Mouse (Mus musculus) hindbrain, embryonic 12.5 days (tissue): Measurements from ENCODE around the gene Camta1. TPM values are rescaled to one million over a fixed set of nuclear protein-coding genes. Genes with fewer than 3 reads are reported as not detected.

Experiments used
- ATAC-seq: fragments of 200-750 bp; cut with Nextera tagmentation; 2 replicates; pipeline ENCODE4 v1.8.0; 2017; ENCODE audit warnings: moderate TSS enrichment; ENCODE audit not compliant: low FRiP score
- H3K27ac ChIP-seq: fragments of 300-500 bp; sonication (generic); 2 replicates; pipeline ENCODE4 v1.5.1; 2016; ENCODE audit warnings: mild to moderate bottlenecking
- H3K27me3 ChIP-seq: fragments of 300-500 bp; sonication (generic); 2 replicates; pipeline ENCODE4 v1.6.1; 2016; ENCODE audit warnings: mild to moderate bottlenecking
- H3K36me3 ChIP-seq: fragments of 300-500 bp; sonication (generic); 2 replicates; pipeline ENCODE4 v1.6.1; 2016; ENCODE audit warnings: mild to moderate bottlenecking
- H3K4me1 ChIP-seq: fragments of 300-500 bp; sonication (generic); 2 replicates; pipeline ENCODE4 v1.6.1; 2016
- H3K4me2 ChIP-seq: fragments of 300-500 bp; sonication (generic); replicated peaks from 2 replicates; pipeline ENCODE4 v1.6.1; 2016; ENCODE audit warnings: mild to moderate bottlenecking
- H3K4me3 ChIP-seq: fragments of 300-500 bp; sonication (generic); 2 replicates; pipeline ENCODE4 v1.5.1; 2016; ENCODE audit warnings: mild to moderate bottlenecking
- H3K9ac ChIP-seq: fragments of 300-500 bp; sonication (generic); 2 replicates; pipeline ENCODE4 v1.6.1; 2016; ENCODE audit warnings: mild to moderate bottlenecking, moderate library complexity
- H3K9me3 ChIP-seq: fragments of 300-500 bp; sonication (generic); replicated peaks from 2 replicates; pipeline ENCODE4 v1.6.1; 2016; ENCODE audit warnings: mild to moderate bottlenecking
- WGBS: fragments of 180-500 bp; shearing (Covaris S2); methylation state at CpG from one replicate; pipeline ENCODE4 v1.1.7; 2016; 5-methylcytosine and 5-hydroxymethylcytosine counted together
- polyA plus RNA-seq: library from polyadenylated mRNA; unstranded; fragments of >200 nt; fragmentation: Nextera tagmentation; extraction: Ambion mirVana; gene quantifications from 2 replicates; pipeline ENCODE4 v1.2.1, GENCODE M21; 2016

Camta1 gene
- polyA plus RNA-seq, 1 experiment from 2014 or later, result 136 TPM

GRCm38 (mm10) chr4:151001397-151001796 lies 860.3 kb downstream of the Camta1 start:
- Histone ChIP-seq H3K9me3 (no peaks in the 10 kb centered on the region), H3K36me3 (no peaks in the 10 kb centered on the region), H3K27me3 (no peaks in the 10 kb centered on the region), H3K4me2 (no peak overlapping the region), H3K4me3 (no peak overlapping the region), H3K4me1 (no peaks in the 10 kb centered on the region), H3K27ac (no peak overlapping the region), H3K9ac (no peak overlapping the region)
- no peak for ATAC-seq
- WGBS, result 81% methylated on average over 13 of the region's 13 CpGs

GRCm38 (mm10) chr4:150998626-150999025 lies 863.0 kb downstream of the Camta1 start:
- Histone ChIP-seq H3K9ac (no peak overlapping the region), H3K27ac (no peak overlapping the region), H3K36me3 (no peaks in the 10 kb centered on the region), H3K27me3 (no peaks in the 10 kb centered on the region), H3K9me3 (no peaks in the 10 kb centered on the region), H3K4me1 (no peaks in the 10 kb centered on the region), H3K4me2 (no peak overlapping the region), H3K4me3 (no peak overlapping the region)
- no peak for ATAC-seq
- 92% methylated on average over 9 of the region's 9 CpGs for WGBS

- WGBS, result 91% methylated on average over 7 of the region's 7 CpGs
- Histone ChIP-seq H3K4me2 (no peak within 1 kb of the TSS), H3K27ac (no peak within 1 kb of the TSS), H3K4me3 (no peak within 1 kb of the TSS), H3K27me3 (no peaks in the 10 kb centered on the region), H3K36me3 (no peaks in the 10 kb centered on the region), H3K9ac (no peak within 1 kb of the TSS), H3K9me3 (no peaks in the 10 kb centered on the region), H3K4me1 (no peaks in the 10 kb centered on the region)
- ATAC-seq, result no peak
Measured at GRCm38 (mm10) chr4:150996797-150997196, 864.9 kb downstream of the Camta1 start, which contains the start of gene Uts2. Uts2 (plus strand) TSS chr4:150997097.

GRCm38 (mm10) chr4:150990148-150990547 lies 871.5 kb downstream of the Camta1 start:
- Histone ChIP-seq H3K4me3 (no peak overlapping the region), H3K9me3 (no peaks in the 10 kb centered on the region), H3K27ac (no peak overlapping the region), H3K4me2 (no peak overlapping the region), H3K4me1 (no peaks in the 10 kb centered on the region), H3K9ac (no peak overlapping the region), H3K27me3 (no peaks in the 10 kb centered on the region), H3K36me3 (no peaks in the 10 kb centered on the region)
- WGBS, result 52% methylated on average over 6 of the region's 6 CpGs
- ATAC-seq, result no peak

GRCm38 (mm10) chr4:150980153-150980552 lies 881.5 kb downstream of the Camta1 start:
- no peak for ATAC-seq
- WGBS, result 91% methylated on average over 5 of the region's 5 CpGs

GRCm38 (mm10) chr4:150979455-150979854 lies 882.2 kb downstream of the Camta1 start:
- Histone ChIP-seq H3K4me2 (no peak overlapping the region), H3K9me3 (no peaks in the 10 kb centered on the region), H3K4me1 (no peaks in the 10 kb centered on the region), H3K27ac (no peak overlapping the region), H3K27me3 (no peaks in the 10 kb centered on the region), H3K4me3 (no peak overlapping the region), H3K36me3 (no peaks in the 10 kb centered on the region), H3K9ac (no peak overlapping the region)
- ATAC-seq, result no peak
- 87% methylated on average over 9 of the region's 9 CpGs for WGBS

More at GRCm38 (mm10) chr4:150980153-150980552, 881.5 kb downstream of the Camta1 start:
- H3K27ac ChIP-seq, result no peak overlapping the region
- no peaks in the 10 kb centered on the region for H3K36me3 ChIP-seq
- no peaks in the 10 kb centered on the region for H3K4me1 ChIP-seq
- no peak overlapping the region for H3K9ac ChIP-seq
- no peaks in the 10 kb centered on the region for H3K27me3 ChIP-seq
- no peaks in the 10 kb centered on the region for H3K9me3 ChIP-seq
- H3K4me2 ChIP-seq, result no peak overlapping the region
- no peak overlapping the region for H3K4me3 ChIP-seq

GRCm38 (mm10) chr4:150978156-150978910 lies 883.3 kb downstream of the Camta1 start:
- H3K4me3 ChIP-seq, result no peak overlapping the region
- H3K9ac ChIP-seq, result no peak overlapping the region
- no peak overlapping the region for H3K27ac ChIP-seq
- no peak overlapping the region for H3K4me2 ChIP-seq
- no peaks in the 10 kb centered on the region for H3K4me1 ChIP-seq
- no peaks in the 10 kb centered on the region for H3K27me3 ChIP-seq
- no peaks in the 10 kb centered on the region for H3K9me3 ChIP-seq
- WGBS, result 92% methylated on average over 21 of the region's 21 CpGs
- H3K36me3 ChIP-seq, result no peaks in the 10 kb centered on the region
- no peak for ATAC-seq

GRCm38 (mm10) chr4:150975145-150975544 lies 886.5 kb downstream of the Camta1 start:
- no peaks in the 10 kb centered on the region for H3K4me1 ChIP-seq
- no peaks in the 10 kb centered on the region for H3K36me3 ChIP-seq
- H3K4me3 ChIP-seq, result no peak overlapping the region
- no peak overlapping the region for H3K9ac ChIP-seq
- H3K4me2 ChIP-seq, result no peak overlapping the region
- no peak overlapping the region for H3K27ac ChIP-seq
- no peaks in the 10 kb centered on the region for H3K27me3 ChIP-seq
- ATAC-seq, result no peak
- 41% methylated on average over 1 of the region's 1 CpGs for WGBS
- H3K9me3 ChIP-seq, result no peaks in the 10 kb centered on the region

GRCm38 (mm10) chr4:150973264-150973663 lies 888.4 kb downstream of the Camta1 start:
- no peaks in the 10 kb centered on the region for H3K9me3 ChIP-seq
- H3K4me1 ChIP-seq, result no peaks in the 10 kb centered on the region
- H3K4me3 ChIP-seq, result no peak overlapping the region
- H3K36me3 ChIP-seq, result no peaks in the 10 kb centered on the region
- ATAC-seq, result no peak
- no peak overlapping the region for H3K9ac ChIP-seq
- H3K27ac ChIP-seq, result no peak overlapping the region
- no peaks in the 10 kb centered on the region for H3K27me3 ChIP-seq
- no peak overlapping the region for H3K4me2 ChIP-seq
- 82% methylated on average over 8 of the region's 8 CpGs for WGBS

GRCm38 (mm10) chr4:150968956-150969355 lies 892.7 kb downstream of the Camta1 start:
- Histone ChIP-seq H3K9me3 (no peaks in the 10 kb centered on the region), H3K9ac (no peak overlapping the region), H3K4me2 (no peak overlapping the region), H3K4me1 (0 out of 2 replicates have a peak, but pooled peaks cover 4% of the 10 kb centered on the region), H3K27ac (no peak overlapping the region), H3K4me3 (no peak overlapping the region), H3K36me3 (no peaks in the 10 kb centered on the region), H3K27me3 (no peaks in the 10 kb centered on the region)
- WGBS, result 88% methylated on average over 8 of the region's 8 CpGs
- ATAC-seq, result no peak

- H3K4me3 ChIP-seq, result no peak overlapping the region
- no peaks in the 10 kb centered on the region for H3K27me3 ChIP-seq
- no peak overlapping the region for H3K9ac ChIP-seq
- WGBS, result 23% methylated on average over 7 of the region's 7 CpGs
- 0 out of 2 replicates have a peak, but pooled peaks cover 4% of the 10 kb centered on the region for H3K4me1 ChIP-seq
- no peak overlapping the region for H3K27ac ChIP-seq
- no peaks in the 10 kb centered on the region for H3K9me3 ChIP-seq
- no peak overlapping the region for H3K4me2 ChIP-seq
- no peak for ATAC-seq
- no peaks in the 10 kb centered on the region for H3K36me3 ChIP-seq
Measured at GRCm38 (mm10) chr4:150966556-150966955, 895.1 kb downstream of the Camta1 start.

- Histone ChIP-seq H3K27me3 (no peaks in the 10 kb centered on the region), H3K4me3 (no peak overlapping the region), H3K9ac (no peak overlapping the region), H3K4me2 (no peak overlapping the region), H3K27ac (no peak overlapping the region), H3K4me1 (0 out of 2 replicates have a peak, but pooled peaks cover 4% of the 10 kb centered on the region), H3K36me3 (no peaks in the 10 kb centered on the region), H3K9me3 (no peaks in the 10 kb centered on the region)
- WGBS, result 64% methylated on average over 11 of the region's 11 CpGs
- no peak for ATAC-seq
Measured at GRCm38 (mm10) chr4:150965555-150965951, 896.1 kb downstream of the Camta1 start.
